Comparison of ENCODE assay signal across 8 mouse cellular contexts in the genomic region with DNA sequence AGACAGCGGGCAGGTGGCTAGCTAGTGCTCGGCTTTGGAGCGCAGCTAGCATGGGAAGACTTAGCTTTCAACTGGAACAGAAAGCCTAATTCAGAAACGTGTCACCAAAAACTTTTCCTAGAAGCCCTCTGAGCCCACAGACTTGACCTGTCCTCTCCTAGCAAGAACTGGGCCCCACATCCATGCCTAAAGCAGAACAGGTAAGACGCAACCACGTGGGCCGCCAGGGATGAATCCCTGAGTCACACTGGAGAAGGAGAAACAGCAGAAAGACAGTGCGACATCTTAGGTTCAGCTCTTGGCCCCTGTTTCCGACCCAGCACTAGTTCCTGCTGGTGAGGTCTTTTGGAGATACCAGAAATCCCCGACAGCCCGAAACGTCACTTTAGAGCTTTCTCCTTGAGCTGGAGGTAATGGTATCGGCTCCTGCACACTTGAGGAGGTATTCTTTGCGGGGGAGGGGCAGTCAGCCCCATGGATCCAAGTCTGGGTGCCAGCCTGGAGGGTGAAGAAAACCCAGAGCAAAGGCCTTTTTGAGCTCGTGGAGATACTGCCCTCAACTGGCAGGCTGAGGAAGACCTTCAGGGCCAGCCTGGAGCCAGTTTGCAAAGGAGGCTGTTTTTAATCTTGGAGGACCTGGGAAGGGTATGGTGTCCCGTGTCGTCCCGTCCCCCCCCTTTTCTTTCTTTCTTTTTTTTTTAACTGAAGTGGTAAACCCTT. TPM values are rescaled to one million over a fixed set of nuclear protein-coding genes. Genes with fewer than 3 reads are reported as not detected.
A peak's percentile ranks its signal among the peaks of the same experiment; 100 is the strongest.
DNase-seq lines count a peak whose midpoint lies in the region; ATAC-seq and TF ChIP-seq lines count a peak whose summit lies in the region.

No protein-coding gene starts in this region.

- intact Hi-C loops in left cerebral cortex, postnatal 36 days (cut with DNase I): loop anchor here (5.0 kb wide), 1 partner anchor 91 kb away; no protein-coding TSS in a partner anchor

- peak overlapping the region; percentile 59; the same call in 1 of the 2 replicates for H3K9ac ChIP-seq in intestine, embryonic 16.5 days (ENCODE audit: low read depth, low read length)

- no peak overlapping the region for H3K27ac ChIP-seq in spleen, adult 2 months (ENCODE audit: insufficient read depth, low read length)
- H3K27ac ChIP-seq in intestine, embryonic 16.5 days (ENCODE audit: low read length): no peak overlapping the region

- no peak for TF ChIP-seq POLR2A in spleen, adult 2 months (IDR thresholded peaks at IDR 0.05; ENCODE audit: low read depth, low read length)

- peak in 1 of 2 experiments; percentile 24 for DNase-seq in spleen, adult 2 months (ENCODE audit: low read depth in 1 of 2, low spot score in 2 of 2)
- DNase-seq in spleen, adult 12 weeks (ENCODE audit: low spot score): no peak
- peak; percentile 81 for DNase-seq in embryo, embryonic 11 days
- DNase-seq in left cerebral cortex, postnatal 36 days (ENCODE audit: low spot score in 2 of 2): peak; percentile 46 to 58
- DNase-seq in mesoderm, embryonic 11.5 days (ENCODE audit: low read depth, low spot score): peak; percentile 52
- peak; percentile 58 for DNase-seq in right cerebral cortex, postnatal 25 days

- H3K4me1 ChIP-seq in spleen, adult 2 months (ENCODE audit: control insufficient read depth, insufficient read depth, insufficient read length): no peaks in the 10 kb centered on the region
- peaks cover 4% of the 10 kb centered on the region; the same call in 1 of the 2 replicates for H3K4me1 ChIP-seq in intestine, embryonic 16.5 days (ENCODE audit: control insufficient read depth, insufficient read depth, low read length)

- peak overlapping the region; percentile 90 for H3K4me2 ChIP-seq in intestine, embryonic 16.5 days (ENCODE audit: low read depth, low read length)

- H3K9me3 ChIP-seq in intestine, embryonic 16.5 days (ENCODE audit: control insufficient read depth, low read length): no peaks in the 10 kb centered on the region

- peak; percentile 40; the same call in 1 of the 2 replicates for TF ChIP-seq CTCF in spleen, adult 2 months (IDR thresholded peaks at IDR 0.05; ENCODE audit: extremely low read depth, insufficient read depth, insufficient read length, insufficient replicate concordance)

- WGBS in spleen, adult 2 months: 54% methylated on average over 18 of the region's 18 CpGs
- WGBS in intestine, embryonic 16.5 days: 36% methylated on average over 18 of the region's 18 CpGs

- H3K36me3 ChIP-seq in spleen, adult 2 months (ENCODE audit: control insufficient read depth, insufficient read depth, low read length): no peaks in the 10 kb centered on the region
- no peaks in the 10 kb centered on the region for H3K36me3 ChIP-seq in intestine, embryonic 16.5 days (ENCODE audit: control insufficient read depth, insufficient read depth, low read length)

- peak; percentile 55 for ATAC-seq in granulocyte monocyte progenitor cell, adult 5-6 weeks (replicated peaks; ENCODE audit: poor library complexity, severe bottlenecking)
- peak; percentile 58 for ATAC-seq in intestine, embryonic 16.5 days

- no peak overlapping the region for H3K4me3 ChIP-seq in spleen, adult 2 months (ENCODE audit: extremely low read depth, insufficient read depth, insufficient read length)
- H3K4me3 ChIP-seq in intestine, embryonic 16.5 days (ENCODE audit: low read length): peak overlapping the region; percentile 48

- 0 out of 2 replicates have a peak, but pooled peaks cover 3% of the 10 kb centered on the region for H3K27me3 ChIP-seq in spleen, adult 2 months (ENCODE audit: control insufficient read depth, insufficient read depth, low read length)
- no peaks in the 10 kb centered on the region for H3K27me3 ChIP-seq in intestine, embryonic 16.5 days (replicated peaks; ENCODE audit: control insufficient read depth, insufficient read depth, low read length)

RNA-seq across cellular contexts. Expression of a gene that starts 7.7 kb away (rescaled TPM):
- not detected in 2 replicates for polyA plus RNA-seq in spleen, adult 2 months (2012; rRNA removed)
- not detected in 2 replicates for total RNA-seq in granulocyte monocyte progenitor cell, adult 5-6 weeks (2014; fragmentation: Nextera tagmentation)
- total RNA-seq in granulocyte monocyte progenitor cell, adult 5-6 weeks (2017): not detected in 2 replicates
- not detected in 2 replicates for polyA plus RNA-seq in intestine, embryonic 16.5 days (2015; fragmentation: Nextera tagmentation; extraction: Ambion mirVana)
- not detected for total RNA-seq in left cerebral cortex, postnatal 36 days (2021)

RNA-seq across cellular contexts. Expression of a gene that starts 11.7 kb away (rescaled TPM):
- 1.6 and 2.1 TPM in 2 replicates for polyA plus RNA-seq in spleen, adult 2 months (2012; rRNA removed)
- total RNA-seq in granulocyte monocyte progenitor cell, adult 5-6 weeks (2014; fragmentation: Nextera tagmentation): not detected in 2 replicates
- total RNA-seq in granulocyte monocyte progenitor cell, adult 5-6 weeks (2017): not detected in 2 replicates
- polyA plus RNA-seq in intestine, embryonic 16.5 days (2015; fragmentation: Nextera tagmentation; extraction: Ambion mirVana): 35.5 and 37.9 TPM in 2 replicates
- 1 to 10 TPM; 3.2 to 4.9 TPM for total RNA-seq in left cerebral cortex, postnatal 36 days (2021)

RNA-seq across cellular contexts. Expression of a gene that starts 12.4 kb away (rescaled TPM):
- 8.4 and 8.9 TPM in 2 replicates for polyA plus RNA-seq in spleen, adult 2 months (2012; rRNA removed)
- total RNA-seq in granulocyte monocyte progenitor cell, adult 5-6 weeks (2014; fragmentation: Nextera tagmentation): not detected in 2 replicates
- not detected in 2 replicates for total RNA-seq in granulocyte monocyte progenitor cell, adult 5-6 weeks (2017)
- polyA plus RNA-seq in intestine, embryonic 16.5 days (2015; fragmentation: Nextera tagmentation; extraction: Ambion mirVana): 7.1 and 7.2 TPM in 2 replicates
- total RNA-seq in left cerebral cortex, postnatal 36 days (2021): 1 to 10 TPM; 3.6 to 3.8 TPM

RNA-seq across cellular contexts. Expression of a gene that starts 52.4 kb away (rescaled TPM):
- polyA plus RNA-seq in spleen, adult 2 months (2012; rRNA removed): 47.7 and 60.1 TPM in 2 replicates
- 127 and 141 TPM in 2 replicates for total RNA-seq in granulocyte monocyte progenitor cell, adult 5-6 weeks (2014; fragmentation: Nextera tagmentation)
- 180 and 222 TPM in 2 replicates for total RNA-seq in granulocyte monocyte progenitor cell, adult 5-6 weeks (2017)
- polyA plus RNA-seq in intestine, embryonic 16.5 days (2015; fragmentation: Nextera tagmentation; extraction: Ambion mirVana): 72.9 and 73.6 TPM in 2 replicates
- 100 to 1,000 TPM; 245 to 282 TPM for total RNA-seq in left cerebral cortex, postnatal 36 days (2021)

RNA-seq across cellular contexts. Expression of a gene that starts 52.6 kb away (rescaled TPM):
- polyA plus RNA-seq in spleen, adult 2 months (2012; rRNA removed): 2.4 and 3.3 TPM in 2 replicates
- total RNA-seq in granulocyte monocyte progenitor cell, adult 5-6 weeks (2014; fragmentation: Nextera tagmentation): 6.6 and 16.8 TPM in 2 replicates
- total RNA-seq in granulocyte monocyte progenitor cell, adult 5-6 weeks (2017): 7.9 and 17.8 TPM in 2 replicates
- polyA plus RNA-seq in intestine, embryonic 16.5 days (2015; fragmentation: Nextera tagmentation; extraction: Ambion mirVana): 5.8 and 7.1 TPM in 2 replicates
- 10 to 100 TPM; 12.5 to 14.0 TPM for total RNA-seq in left cerebral cortex, postnatal 36 days (2021)

Comparison
In these comparisons a context has a peak if more than half of its experiments do, and no peak if none do; other contexts are left out.
1. RNA of a gene that starts 11.7 kb away (total RNA-seq): 3.2 to 4.9 TPM in left cerebral cortex, postnatal 36 days; not detected in granulocyte monocyte progenitor cell, adult 5-6 weeks; every median in the first group is over 4 times any median in the second.
2. RNA of a gene that starts 12.4 kb away (total RNA-seq): 3.6 to 3.8 TPM in left cerebral cortex, postnatal 36 days; not detected in granulocyte monocyte progenitor cell, adult 5-6 weeks; every median in the first group is over 4 times any median in the second.